Mouse (Mus musculus): Measurements from ENCODE around the gene Rem1. TPM values are rescaled to one million over a fixed set of nuclear protein-coding genes. Genes with fewer than 3 reads are reported as not detected.

The Rem1 gene
- polyA plus RNA-seq (2015; fragmentation: Nextera tagmentation; extraction: Ambion mirVana): 9.2 TPM in 2 replicates

DNA sequence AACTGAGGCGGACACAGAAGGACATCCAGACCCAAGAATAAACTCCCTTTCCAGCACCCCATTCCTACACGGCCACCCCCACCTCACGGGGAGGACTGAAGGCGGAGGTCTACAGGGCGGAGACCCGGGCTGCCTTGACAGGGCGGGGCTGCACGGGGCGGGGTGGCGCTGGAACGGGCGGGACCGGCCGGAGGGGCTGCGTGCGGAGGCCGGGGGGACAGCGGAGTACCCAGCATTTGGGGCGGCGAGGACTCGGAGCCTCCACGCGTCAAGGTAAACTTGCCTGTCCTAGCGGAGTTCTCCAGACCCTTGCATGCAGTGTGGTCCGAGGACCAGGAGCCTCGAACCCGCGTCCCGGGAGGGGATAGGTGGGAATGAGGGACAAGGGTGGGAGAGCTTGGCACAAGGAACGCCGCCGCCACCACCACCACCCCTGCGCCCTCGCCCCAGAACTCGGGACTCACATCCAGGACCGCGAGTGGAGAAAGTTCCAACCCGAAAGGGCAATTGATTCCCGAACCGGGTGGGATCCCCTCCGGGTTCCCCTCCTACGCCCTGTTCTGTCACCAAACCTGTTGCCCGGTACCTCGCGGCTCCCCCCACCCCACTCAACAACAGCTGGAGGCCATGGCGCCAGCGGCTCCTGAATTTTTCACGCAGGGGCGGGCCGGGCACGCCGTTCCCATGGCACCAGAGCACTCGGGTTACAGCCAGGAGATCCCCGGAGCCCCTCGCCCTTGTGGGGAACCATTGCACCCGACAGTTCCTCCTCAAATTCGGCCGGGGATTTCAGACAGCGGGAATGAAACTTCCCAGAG is at the start of gene Rem1:
Gene Rem1 (plus strand): TSS at position 178 of the 818 bp plus-strand sequence.

DNA sequence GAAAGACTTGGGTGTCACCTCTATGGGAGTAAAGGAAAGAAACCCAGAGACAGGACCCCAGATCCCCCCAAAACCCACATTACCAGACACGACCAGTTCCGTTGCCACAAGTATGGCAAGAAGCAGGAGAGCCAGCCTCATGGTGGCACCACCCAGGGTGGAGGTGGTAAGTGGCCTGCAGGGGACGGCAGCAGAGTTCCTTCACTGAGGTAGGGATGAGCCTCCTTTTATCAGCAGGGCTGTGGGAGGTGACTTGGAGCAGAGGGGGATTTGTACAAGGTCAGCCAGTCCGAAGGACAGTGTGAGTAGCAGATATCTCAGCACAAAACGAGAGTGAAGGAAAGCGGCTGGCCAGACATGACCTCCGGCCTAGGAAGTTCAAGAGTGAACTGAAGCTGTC is 46.6 kb upstream of the Rem1 start, which contains the start of gene Defb19:
Gene Defb19 (minus strand): TSS at position 206 of the 400 bp plus-strand sequence.

DNA sequence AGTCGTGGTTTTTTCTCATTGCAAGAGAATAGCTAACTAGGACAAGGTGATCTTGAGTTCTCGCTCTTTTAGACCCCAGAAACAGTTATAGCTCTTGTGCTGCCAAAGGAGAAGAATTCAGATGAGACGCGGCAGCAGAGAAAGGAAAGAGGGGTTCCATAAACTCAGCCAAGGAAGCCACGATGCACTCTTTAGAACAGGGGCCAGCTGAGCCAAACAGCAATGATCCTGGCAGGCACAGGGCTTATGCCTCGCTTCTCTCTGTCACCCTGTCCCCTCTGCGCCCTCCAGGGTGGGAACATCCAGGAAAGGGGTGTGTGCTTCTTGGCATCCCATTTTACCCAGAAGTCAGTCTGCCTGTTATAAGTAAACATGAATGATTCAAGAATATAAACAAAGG is 27.5 kb upstream of the Rem1 start, which contains the start of gene Defb45:
Gene Defb45 (minus strand): TSS at position 101 of the 400 bp plus-strand sequence.

DNA sequence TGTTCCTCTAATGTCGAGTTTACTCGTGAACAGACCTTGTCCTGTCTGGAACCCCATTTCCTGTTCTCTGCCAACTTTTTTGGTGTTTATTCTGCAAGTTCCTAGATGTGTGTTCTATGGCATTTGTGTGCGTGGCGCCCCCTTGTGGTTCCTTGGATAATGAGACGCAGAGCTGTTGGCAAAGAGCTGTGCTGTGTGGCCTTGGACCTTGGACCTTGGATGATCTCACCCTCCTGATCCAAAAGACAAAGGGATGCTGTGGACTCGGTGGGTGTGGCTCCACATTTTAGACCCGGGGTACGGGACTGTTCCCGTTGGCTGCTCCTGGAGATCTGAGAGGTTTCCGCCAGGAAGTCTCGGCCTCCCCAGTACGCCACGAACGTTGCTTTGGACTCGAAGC is 22.7 kb upstream of the Rem1 start, which contains the start of gene Defb36:
Gene Defb36 (plus strand): TSS at position 271 of the 400 bp plus-strand sequence.

DNA sequence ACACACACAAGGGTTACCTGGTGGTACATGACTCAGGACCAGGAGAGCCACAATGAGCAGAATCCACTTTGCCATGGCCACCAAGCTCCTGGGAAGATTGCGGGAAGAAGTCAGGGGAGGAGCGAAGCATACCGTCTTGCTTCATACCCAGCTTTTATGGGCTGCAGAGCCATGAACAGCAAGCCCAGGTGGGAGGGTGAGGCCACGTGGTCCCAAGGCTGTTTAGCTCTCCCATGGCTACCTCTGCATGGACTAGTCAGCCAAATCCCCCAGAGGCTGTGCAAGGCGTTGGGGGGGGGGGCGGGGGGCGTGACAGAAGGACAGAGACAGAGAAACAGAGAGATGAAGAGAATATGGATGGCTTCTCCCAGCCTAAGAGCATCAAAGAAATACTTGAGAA is 3.8 kb upstream of the Rem1 start, which contains the start of gene Defb25:
Gene Defb25 (minus strand): TSS at position 101 of the 400 bp plus-strand sequence.

DNA sequence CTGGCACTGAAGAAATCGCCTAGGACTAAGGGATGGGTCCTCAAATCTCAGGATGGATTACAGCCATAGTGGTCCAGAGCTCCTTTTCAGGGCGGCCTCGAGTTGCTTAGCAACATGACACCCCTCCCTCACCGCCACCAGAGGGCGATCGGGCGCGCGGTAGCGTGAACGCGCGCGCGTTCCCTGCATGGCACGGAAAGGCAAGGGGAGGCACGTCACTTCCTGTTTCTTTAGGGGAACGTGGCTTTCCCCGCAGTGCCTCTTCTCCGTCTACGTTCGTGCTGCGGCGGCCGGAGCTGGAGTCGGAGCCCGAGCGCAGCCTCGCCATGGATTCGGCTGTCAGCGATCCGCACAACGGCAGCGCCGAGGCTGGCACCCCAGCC is 42.5 kb downstream of the Rem1 start, which contains the start of gene H13:
Gene H13 (plus strand): TSS at position 206 of the 383 bp plus-strand sequence.

Other genes with a start within 250 kb of the Rem1 start
- gene Sox12, start 228.9 kb upstream of the Rem1 start, polyA plus RNA-seq (2015; fragmentation: Nextera tagmentation; extraction: Ambion mirVana): 3.0 and 3.6 TPM in 2 replicates
- 13.4 and 15.3 TPM in 2 replicates for gene Zcchc3, start 211.9 kb upstream of the Rem1 start, polyA plus RNA-seq (2015; fragmentation: Nextera tagmentation; extraction: Ambion mirVana)
- 0.60 and 1.4 TPM in 2 replicates for gene 6820408C15Rik, start 211.4 kb upstream of the Rem1 start, polyA plus RNA-seq (2015; fragmentation: Nextera tagmentation; extraction: Ambion mirVana)
- not detected in 2 replicates for gene Defb23, start 162.3 kb upstream of the Rem1 start, polyA plus RNA-seq (2015; fragmentation: Nextera tagmentation; extraction: Ambion mirVana)
- not detected in 2 replicates for gene Defb20, start 149.9 kb upstream of the Rem1 start, polyA plus RNA-seq (2015; fragmentation: Nextera tagmentation; extraction: Ambion mirVana)
- not detected in 2 replicates for gene Defb22, start 136.8 kb upstream of the Rem1 start, polyA plus RNA-seq (2015; fragmentation: Nextera tagmentation; extraction: Ambion mirVana)
- gene Defb26, start 115.3 kb upstream of the Rem1 start, polyA plus RNA-seq (2015; fragmentation: Nextera tagmentation; extraction: Ambion mirVana): not detected in 2 replicates
- gene Defb28, start 108.7 kb upstream of the Rem1 start, polyA plus RNA-seq (2015; fragmentation: Nextera tagmentation; extraction: Ambion mirVana): not detected in 2 replicates
- not detected in 2 replicates for gene Defb29, start 86.9 kb upstream of the Rem1 start, polyA plus RNA-seq (2015; fragmentation: Nextera tagmentation; extraction: Ambion mirVana)
- gene Gm17416, start 57.6 kb upstream of the Rem1 start, polyA plus RNA-seq (2015; fragmentation: Nextera tagmentation; extraction: Ambion mirVana): not detected in 2 replicates
- not detected in 2 replicates for gene Defb21, start 54.2 kb upstream of the Rem1 start, polyA plus RNA-seq (2015; fragmentation: Nextera tagmentation; extraction: Ambion mirVana)
- gene Defb19, start 46.6 kb upstream of the Rem1 start, polyA plus RNA-seq (2015; fragmentation: Nextera tagmentation; extraction: Ambion mirVana): not detected in 2 replicates
- gene Defb45, start 27.6 kb upstream of the Rem1 start, polyA plus RNA-seq (2015; fragmentation: Nextera tagmentation; extraction: Ambion mirVana): not detected in 2 replicates
- gene Defb36, start 22.6 kb upstream of the Rem1 start, polyA plus RNA-seq (2015; fragmentation: Nextera tagmentation; extraction: Ambion mirVana): not detected in 2 replicates
- 0.74 and 1.2 TPM in 2 replicates for gene Defb25, start 3.9 kb upstream of the Rem1 start, polyA plus RNA-seq (2015; fragmentation: Nextera tagmentation; extraction: Ambion mirVana)
- gene H13, start 42.5 kb downstream of the Rem1 start, polyA plus RNA-seq (2015; fragmentation: Nextera tagmentation; extraction: Ambion mirVana): 79.5 and 83.8 TPM in 2 replicates
- 33.1 and 33.7 TPM in 2 replicates for gene Mcts2, start 60.1 kb downstream of the Rem1 start, polyA plus RNA-seq (2015; fragmentation: Nextera tagmentation; extraction: Ambion mirVana)
- 186 and 218 TPM in 2 replicates for gene Id1, start 109.3 kb downstream of the Rem1 start, polyA plus RNA-seq (2015; fragmentation: Nextera tagmentation; extraction: Ambion mirVana)
- 10.9 and 15.6 TPM in 2 replicates for gene Cox4i2, start 127.2 kb downstream of the Rem1 start, polyA plus RNA-seq (2015; fragmentation: Nextera tagmentation; extraction: Ambion mirVana)
- gene Bcl2l1, start 204.8 kb downstream of the Rem1 start, polyA plus RNA-seq (2015; fragmentation: Nextera tagmentation; extraction: Ambion mirVana): 87.3 and 90.0 TPM in 2 replicates
- 13.9 and 21.6 TPM in 2 replicates for gene Tpx2, start 221.0 kb downstream of the Rem1 start, polyA plus RNA-seq (2015; fragmentation: Nextera tagmentation; extraction: Ambion mirVana)